Mouse (Mus musculus): Measurements from ENCODE around the gene Zbtb16. TPM values are rescaled to one million over a fixed set of nuclear protein-coding genes. Genes with fewer than 3 reads are reported as not detected.
A peak's percentile ranks its signal among the peaks of the same experiment; 100 is the strongest.

The Zbtb16 gene
- total and polyA plus RNA-seq, 3 experiments = 15.7 to 150 (median 149) TPM

DNA sequence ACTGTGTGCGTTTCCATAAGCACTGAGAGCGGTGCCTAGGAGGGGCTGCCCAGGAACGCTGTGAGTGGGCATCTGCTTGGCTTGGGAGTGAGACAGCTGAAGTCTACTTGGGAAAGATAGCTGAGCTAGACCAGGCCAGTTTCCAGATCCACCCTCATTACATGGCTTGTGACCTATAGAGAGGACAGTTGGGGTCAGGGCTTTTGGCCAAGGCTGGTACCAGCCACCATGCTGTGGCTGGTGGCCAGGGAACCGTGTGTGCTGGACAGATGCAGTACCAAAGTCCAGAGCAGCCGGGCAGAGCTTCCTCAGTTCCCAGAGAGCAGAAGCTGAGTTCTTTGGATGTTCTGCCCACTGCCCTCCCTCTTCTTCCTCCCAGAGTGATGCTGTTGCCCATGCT is 223.5 kb downstream of the Zbtb16 start:
- no peaks in the 10 kb centered on the region for H3K36me3 ChIP-seq (ENCODE audit: control insufficient read depth, insufficient read depth, low read length)
- intact Hi-C loops (cut with DNase I) = loop anchor here (10.0 kb wide), 2 partner anchors 348 to 372 kb away; partner anchors contain the start of gene Usp28
- no peak overlapping the region for H3K4me3 ChIP-seq
- H3K79me2 ChIP-seq (replicated peaks; ENCODE audit: control insufficient read depth, insufficient read depth, low read length) = no peaks in the 10 kb centered on the region
- no peaks in the 10 kb centered on the region for H3K27me3 ChIP-seq (ENCODE audit: control insufficient read depth, insufficient read depth, low read length)
- no peak overlapping the region for H3K27ac ChIP-seq
- TF ChIP-seq POLR2A (IDR thresholded peaks at IDR 0.05; ENCODE audit: insufficient read depth, low read depth, low read length) = no peak
- peak; percentile 52; the same call in 1 of the 2 replicates for TF ChIP-seq EP300 (IDR thresholded peaks at IDR 0.05; ENCODE audit: insufficient read depth, low read depth, low read length)
- H3K9ac ChIP-seq (ENCODE audit: low read depth, low read length) = no peak overlapping the region
- DNase-seq = peak in 1 of 2 experiments; percentile 53
- H3K4me1 ChIP-seq (ENCODE audit: control insufficient read depth, insufficient read depth, low read length) = peaks cover 6% of the 10 kb centered on the region; the same call in 1 of the 2 replicates
- WGBS = 69% methylated on average over 5 of the region's 5 CpGs

DNA sequence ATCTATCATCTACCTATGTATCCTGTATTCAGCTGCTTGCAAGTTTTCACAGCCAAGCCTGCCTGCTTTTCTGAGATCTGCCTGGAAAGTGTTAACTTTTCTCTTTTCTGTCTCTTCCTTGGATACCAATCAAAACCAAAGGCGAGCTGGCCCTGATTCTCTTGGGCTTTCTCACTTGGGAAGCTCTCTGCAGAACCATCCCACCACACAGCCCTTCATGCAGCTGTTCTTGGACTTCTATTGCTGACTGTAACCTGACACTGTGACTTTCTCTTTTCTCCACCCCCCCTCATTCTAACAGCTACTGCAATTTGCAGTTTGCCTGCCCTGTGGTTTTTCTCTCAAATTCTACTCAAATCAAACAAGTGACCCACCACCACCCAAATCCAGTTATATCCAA is 225.0 kb downstream of the Zbtb16 start:
- DNase-seq = no peak

DNA sequence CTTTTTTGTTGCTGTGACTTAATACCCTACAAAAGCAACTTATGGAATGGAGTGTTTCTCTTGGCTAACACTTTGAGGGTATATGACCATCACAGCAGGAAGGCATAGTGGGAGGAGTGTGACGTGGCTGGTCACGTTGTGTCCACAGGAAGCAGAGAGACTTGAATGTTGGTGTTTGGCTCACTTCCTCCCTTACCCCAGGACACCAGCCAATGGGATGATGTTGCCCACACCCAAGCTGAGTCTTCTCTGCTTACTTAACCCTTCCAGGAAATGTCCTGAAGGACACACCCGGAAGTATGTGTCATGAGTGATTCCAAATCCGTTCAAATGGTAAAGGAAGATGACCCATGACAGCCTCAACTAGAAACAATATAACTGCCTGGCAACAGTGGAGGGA is 226.3 kb downstream of the Zbtb16 start:
- no peak overlapping the region for H3K4me3 ChIP-seq
- no peaks in the 10 kb centered on the region for H3K79me2 ChIP-seq (replicated peaks; ENCODE audit: control insufficient read depth, insufficient read depth, low read length)
- no peaks in the 10 kb centered on the region for H3K36me3 ChIP-seq (ENCODE audit: control insufficient read depth, insufficient read depth, low read length)
- no peak for DNase-seq
- peaks cover 6% of the 10 kb centered on the region for H3K4me1 ChIP-seq (ENCODE audit: control insufficient read depth, insufficient read depth, low read length)
- no peaks in the 10 kb centered on the region for H3K27me3 ChIP-seq (ENCODE audit: control insufficient read depth, insufficient read depth, low read length)
- no peak overlapping the region for H3K9ac ChIP-seq (ENCODE audit: low read depth, low read length)
- intact Hi-C loops (cut with DNase I) = loop anchor here (10.0 kb wide), 2 partner anchors 345 to 375 kb away; partner anchors contain the start of gene Usp28
- TF ChIP-seq POLR2A (IDR thresholded peaks at IDR 0.05; ENCODE audit: insufficient read depth, low read depth, low read length) (no peak), EP300 (IDR thresholded peaks at IDR 0.05; ENCODE audit: insufficient read depth, low read depth, low read length) (no peak), CTCF (IDR thresholded peaks at IDR 0.05) (no peak)
- H3K27ac ChIP-seq = no peak overlapping the region
- 24% methylated on average over 4 of the region's 4 CpGs for WGBS

More for the DNA sequence above, 225.0 kb downstream of the Zbtb16 start:
- Histone ChIP-seq H3K4me3 (no peak overlapping the region), H3K36me3 (ENCODE audit: control insufficient read depth, insufficient read depth, low read length) (no peaks in the 10 kb centered on the region), H3K79me2 (replicated peaks; ENCODE audit: control insufficient read depth, insufficient read depth, low read length) (no peaks in the 10 kb centered on the region), H3K9ac (ENCODE audit: low read depth, low read length) (no peak overlapping the region), H3K4me1 (ENCODE audit: control insufficient read depth, insufficient read depth, low read length) (peaks cover 4% of the 10 kb centered on the region; the same call in 1 of the 2 replicates), H3K27me3 (ENCODE audit: control insufficient read depth, insufficient read depth, low read length) (no peaks in the 10 kb centered on the region), H3K27ac (no peak overlapping the region)
- no peak for TF ChIP-seq POLR2A (IDR thresholded peaks at IDR 0.05; ENCODE audit: insufficient read depth, low read depth, low read length)
- TF ChIP-seq CTCF (IDR thresholded peaks at IDR 0.05) = no peak
- TF ChIP-seq EP300 (IDR thresholded peaks at IDR 0.05; ENCODE audit: insufficient read depth, low read depth, low read length) = no peak
- intact Hi-C loops (cut with DNase I) = loop anchor here (10.0 kb wide), 2 partner anchors 346 to 374 kb away; partner anchors contain the start of gene Usp28
- WGBS = 7% methylated on average over 1 of the region's 1 CpGs

DNA sequence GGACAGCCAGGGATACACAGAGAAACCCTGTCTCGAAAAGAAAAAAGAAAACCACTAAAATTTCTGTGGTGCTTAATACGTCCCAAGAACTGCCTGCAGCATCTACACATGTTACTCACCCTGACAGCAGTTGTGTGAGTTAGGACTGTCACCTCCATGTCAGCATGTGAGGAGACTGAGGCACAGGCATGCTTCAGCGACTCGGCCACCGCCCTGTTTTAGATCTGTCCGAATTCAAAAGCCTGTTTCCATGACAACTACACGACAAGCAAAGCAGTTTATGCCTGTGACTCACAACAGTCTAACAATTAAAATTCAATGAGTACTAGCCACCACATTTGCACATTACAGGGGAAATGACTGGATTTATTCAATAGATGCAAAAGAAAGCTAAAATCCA is 228.6 kb downstream of the Zbtb16 start:
- no peak for TF ChIP-seq EP300 (IDR thresholded peaks at IDR 0.05; ENCODE audit: insufficient read depth, low read depth, low read length)
- TF ChIP-seq CTCF (IDR thresholded peaks at IDR 0.05) = no peak
- intact Hi-C loops (cut with DNase I) = no loop called here
- Histone ChIP-seq H3K4me3 (no peak overlapping the region), H3K79me2 (replicated peaks; ENCODE audit: control insufficient read depth, insufficient read depth, low read length) (no peaks in the 10 kb centered on the region), H3K4me1 (ENCODE audit: control insufficient read depth, insufficient read depth, low read length) (peaks cover 7% of the 10 kb centered on the region), H3K9ac (ENCODE audit: low read depth, low read length) (no peak overlapping the region), H3K27ac (no peak overlapping the region), H3K36me3 (ENCODE audit: control insufficient read depth, insufficient read depth, low read length) (no peaks in the 10 kb centered on the region; the same call in 1 of the 2 replicates), H3K27me3 (ENCODE audit: control insufficient read depth, insufficient read depth, low read length) (no peaks in the 10 kb centered on the region)
- no peak for DNase-seq
- 70% methylated on average over 7 of the region's 7 CpGs for WGBS

DNA sequence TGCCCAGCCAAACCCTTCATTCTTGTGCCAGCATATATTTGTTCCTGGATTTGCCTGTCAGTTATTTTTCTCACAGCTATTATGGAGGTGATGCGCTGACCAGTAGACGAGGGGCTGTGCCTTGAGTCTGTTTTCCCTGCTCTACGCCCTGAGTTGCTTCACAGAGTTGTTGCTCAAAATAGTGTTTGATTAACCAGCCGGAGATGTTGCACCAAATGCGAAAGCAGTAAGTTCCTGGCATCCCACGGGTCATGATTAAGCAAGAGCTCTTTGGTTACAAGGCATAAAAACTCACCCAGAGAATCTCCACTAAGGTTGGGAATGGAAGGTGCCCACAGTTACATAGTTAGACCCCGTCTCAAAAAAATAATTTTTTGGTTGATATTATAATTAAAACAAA is 229.9 kb downstream of the Zbtb16 start:
- Histone ChIP-seq H3K4me3 (no peak overlapping the region), H3K9ac (ENCODE audit: low read depth, low read length) (no peak overlapping the region), H3K79me2 (replicated peaks; ENCODE audit: control insufficient read depth, insufficient read depth, low read length) (no peaks in the 10 kb centered on the region), H3K27me3 (ENCODE audit: control insufficient read depth, insufficient read depth, low read length) (no peaks in the 10 kb centered on the region), H3K36me3 (ENCODE audit: control insufficient read depth, insufficient read depth, low read length) (no peaks in the 10 kb centered on the region; the same call in 1 of the 2 replicates), H3K4me1 (ENCODE audit: control insufficient read depth, insufficient read depth, low read length) (peaks cover 5% of the 10 kb centered on the region), H3K27ac (no peak overlapping the region; the same call in 1 of the 2 replicates)
- 77% methylated on average over 7 of the region's 7 CpGs for WGBS
- intact Hi-C loops (cut with DNase I) = no loop called here
- no peak for TF ChIP-seq CTCF (IDR thresholded peaks at IDR 0.05)
- TF ChIP-seq POLR2A (IDR thresholded peaks at IDR 0.05; ENCODE audit: insufficient read depth, low read depth, low read length) = no peak
- no peak for TF ChIP-seq EP300 (IDR thresholded peaks at IDR 0.05; ENCODE audit: insufficient read depth, low read depth, low read length)
- DNase-seq = peak in 1 of 2 experiments; percentile 47

DNA sequence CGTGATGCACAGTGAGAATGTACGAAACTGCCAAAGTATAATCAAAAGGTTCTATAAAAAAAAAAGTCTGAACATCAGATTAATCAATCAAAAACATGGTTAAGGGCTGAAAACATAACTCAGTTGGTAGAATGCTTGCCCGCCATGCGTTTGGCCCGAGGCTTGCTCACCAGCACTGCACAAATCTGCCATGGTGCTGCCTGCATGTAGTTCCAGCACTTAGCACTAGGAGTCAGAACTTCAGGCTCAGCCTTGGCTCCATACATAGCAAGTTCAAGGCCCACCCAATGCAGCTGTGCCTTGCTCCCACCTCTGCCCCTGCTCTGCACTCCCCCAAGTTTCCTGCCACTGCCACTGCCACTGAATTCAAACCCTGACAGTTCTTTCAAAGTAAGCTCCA is 230.3 kb downstream of the Zbtb16 start:
- Histone ChIP-seq H3K4me1 (ENCODE audit: control insufficient read depth, insufficient read depth, low read length) (peaks cover 5% of the 10 kb centered on the region), H3K9ac (ENCODE audit: low read depth, low read length) (no peak overlapping the region), H3K27me3 (ENCODE audit: control insufficient read depth, insufficient read depth, low read length) (no peaks in the 10 kb centered on the region), H3K36me3 (ENCODE audit: control insufficient read depth, insufficient read depth, low read length) (no peaks in the 10 kb centered on the region; the same call in 1 of the 2 replicates), H3K79me2 (replicated peaks; ENCODE audit: control insufficient read depth, insufficient read depth, low read length) (no peaks in the 10 kb centered on the region), H3K27ac (peak overlapping the region; percentile 45; the same call in 1 of the 2 replicates), H3K4me3 (no peak overlapping the region)
- no peak for TF ChIP-seq POLR2A (IDR thresholded peaks at IDR 0.05; ENCODE audit: insufficient read depth, low read depth, low read length)
- peak; percentile 42 for TF ChIP-seq CTCF (IDR thresholded peaks at IDR 0.05)
- TF ChIP-seq EP300 (IDR thresholded peaks at IDR 0.05; ENCODE audit: insufficient read depth, low read depth, low read length) = no peak
- WGBS = 79% methylated on average over 5 of the region's 5 CpGs
- no peak for DNase-seq
- intact Hi-C loops (cut with DNase I) = no loop called here
